In genomic region chr2:119326161-119327101, GRCm38 (mm10) we compare ENCODE assay signal across 9 mouse cellular contexts. TPM values are rescaled to one million over a fixed set of nuclear protein-coding genes. Genes with fewer than 3 reads are reported as not detected.
DNase-seq lines count a peak whose midpoint lies in the region; ATAC-seq lines count a peak whose summit lies in the region.
"Had no signal": no experiment of that assay in that cellular context is flagged by ENCODE, and none has a peak within 500 bp of the region (broad histone marks: within the 10 kb centered on the region; RNA-seq: fewer than 3 reads in every experiment).

No protein-coding gene starts in this region.

- under 1% methylated on average over 58 of the region's 61 CpGs for WGBS in heart, embryonic 10.5 days
- WGBS in forebrain, embryonic 16.5 days = under 1% methylated on average over 59 of the region's 61 CpGs
- WGBS in limb, embryonic 10.5 days = under 1% methylated on average over 61 of the region's 61 CpGs
- under 1% methylated on average over 58 of the region's 61 CpGs for WGBS in neural tube, embryonic 14.5 days

- peak overlapping the region; percentile 86 for H3K4me2 ChIP-seq in forebrain, embryonic 16.5 days (ENCODE audit: low read length)
- H3K4me2 ChIP-seq in neural tube, embryonic 14.5 days (ENCODE audit: low read depth, low read length) = peak overlapping the region; percentile 83

- H3K27ac ChIP-seq in heart, embryonic 10.5 days = peak overlapping the region; percentile 72
- H3K27ac ChIP-seq in forebrain, embryonic 16.5 days (ENCODE audit: low read length) = no peak overlapping the region
- peak overlapping the region; percentile 53 for H3K27ac ChIP-seq in limb, embryonic 10.5 days
- H3K27ac ChIP-seq in neural tube, embryonic 14.5 days (ENCODE audit: low read depth, low read length) = no peak overlapping the region
- H3K27ac ChIP-seq: macrophage had no signal

- H3K9ac ChIP-seq in forebrain, embryonic 16.5 days (replicated peaks; ENCODE audit: low read depth, low read length) = peak overlapping the region; percentile 47
- H3K9ac ChIP-seq in neural tube, embryonic 14.5 days (replicated peaks; ENCODE audit: low read depth, low read length) = peak overlapping the region; percentile 42

- H3K4me1 ChIP-seq in heart, embryonic 10.5 days = peaks cover 60% of the 10 kb centered on the region
- peaks cover 54% of the 10 kb centered on the region for H3K4me1 ChIP-seq in forebrain, embryonic 16.5 days (replicated peaks; ENCODE audit: control insufficient read depth, insufficient read depth, low read length)
- peaks cover 59% of the 10 kb centered on the region for H3K4me1 ChIP-seq in limb, embryonic 10.5 days
- peaks cover 46% of the 10 kb centered on the region for H3K4me1 ChIP-seq in neural tube, embryonic 14.5 days (ENCODE audit: control insufficient read depth, insufficient read depth, low read length)

- H3K27me3 ChIP-seq in heart, embryonic 10.5 days (ENCODE audit: insufficient read depth, poor library complexity, severe bottlenecking) = peaks cover 100% of the 10 kb centered on the region
- H3K27me3 ChIP-seq in forebrain, embryonic 16.5 days (replicated peaks; ENCODE audit: control insufficient read depth, insufficient read depth, low read length) = peaks cover 67% of the 10 kb centered on the region
- peaks cover 100% of the 10 kb centered on the region for H3K27me3 ChIP-seq in limb, embryonic 10.5 days (ENCODE audit: low read depth, poor library complexity, severe bottlenecking)
- H3K27me3 ChIP-seq in neural tube, embryonic 14.5 days (ENCODE audit: control insufficient read depth, insufficient read depth, low read length) = peaks cover 62% of the 10 kb centered on the region

- DNase-seq in heart, embryonic 10.5 days (ENCODE audit: low spot score) = no peak
- no peak for DNase-seq in heart, adult 18-20 months
- DNase-seq in MN1 (ENCODE audit: low spot score) = peak; percentile 33
- DNase-seq in limb, embryonic 10.5 days (ENCODE audit: low spot score) = peak; percentile 66
- no peak for DNase-seq in left cerebral cortex, adult 8-10 months (ENCODE audit: low spot score in 2 of 2)
- no peak for DNase-seq in layer of hippocampus, adult 8-10 months (ENCODE audit: low spot score in 2 of 2)

- H3K9me3 ChIP-seq in heart, embryonic 10.5 days = no peaks in the 10 kb centered on the region
- H3K9me3 ChIP-seq in forebrain, embryonic 16.5 days (ENCODE audit: control insufficient read depth, low read length) = no peaks in the 10 kb centered on the region
- no peaks in the 10 kb centered on the region for H3K9me3 ChIP-seq in limb, embryonic 10.5 days (replicated peaks)
- no peaks in the 10 kb centered on the region for H3K9me3 ChIP-seq in neural tube, embryonic 14.5 days (ENCODE audit: control insufficient read depth, low read length)

- ATAC-seq in forebrain, embryonic 16.5 days = 0 out of 2 replicates have a peak, but pooled peaks have one; percentile 29
- no peak for ATAC-seq in neural tube, embryonic 14.5 days (ENCODE audit: low read depth)

- H3K36me3 ChIP-seq in heart, embryonic 10.5 days = no peaks in the 10 kb centered on the region
- H3K36me3 ChIP-seq in forebrain, embryonic 16.5 days (ENCODE audit: control insufficient read depth, insufficient read depth) = no peaks in the 10 kb centered on the region
- H3K36me3 ChIP-seq in limb, embryonic 10.5 days = no peaks in the 10 kb centered on the region
- H3K36me3 ChIP-seq in neural tube, embryonic 14.5 days (ENCODE audit: control insufficient read depth, insufficient read depth, low read length) = no peaks in the 10 kb centered on the region

- H3K4me3 ChIP-seq in heart, embryonic 10.5 days = peak overlapping the region; percentile 73
- peak overlapping the region; percentile 50 for H3K4me3 ChIP-seq in forebrain, embryonic 16.5 days (replicated peaks; ENCODE audit: low read length)
- peak overlapping the region; percentile 59 for H3K4me3 ChIP-seq in limb, embryonic 10.5 days
- peak overlapping the region; percentile 42 for H3K4me3 ChIP-seq in neural tube, embryonic 14.5 days (ENCODE audit: low read depth, low read length)

RNA-seq across cellular contexts. Expression of gene Dll4, which starts 0.8 kb away (rescaled TPM):
- polyA plus RNA-seq in heart, embryonic 10.5 days (2016; fragmentation: Nextera tagmentation; extraction: Ambion mirVana) = 6.0 and 7.5 TPM in 2 replicates
- total RNA-seq in heart, adult 18-20 months (2021) = 10 to 100 TPM; 13.3 to 19.6 TPM
- polyA plus RNA-seq in forebrain, embryonic 16.5 days (2015; fragmentation: Nextera tagmentation; extraction: Ambion mirVana) = 4.8 and 5.5 TPM in 2 replicates
- polyA plus RNA-seq in limb, embryonic 10.5 days (2016; fragmentation: Nextera tagmentation; extraction: Ambion mirVana) = 5.3 and 6.0 TPM in 2 replicates
- polyA plus RNA-seq in neural tube, embryonic 14.5 days (2014; fragmentation: Nextera tagmentation; extraction: Ambion mirVana) = 2.1 and 2.7 TPM in 2 replicates
- 1 to 10 TPM; 2.0 to 3.9 (median 3.0) TPM for total RNA-seq in left cerebral cortex, adult 8-10 months (2022)
- 1 to 10 TPM; 2.1 to 3.7 (median 3.2) TPM for total RNA-seq in layer of hippocampus, adult 8-10 months (2022)
- polyA plus RNA-seq: macrophage had no signal

RNA-seq across cellular contexts. Expression of gene Chac1, which starts 24.6 kb away (rescaled TPM):
- 0.55 and 0.69 TPM in 2 replicates for polyA plus RNA-seq in heart, embryonic 10.5 days (2016; fragmentation: Nextera tagmentation; extraction: Ambion mirVana)
- total RNA-seq in heart, adult 18-20 months (2021) = 1 to 10 TPM; 4.0 to 7.0 TPM
- 4.6 and 11.3 TPM in 2 replicates for polyA plus RNA-seq in forebrain, embryonic 16.5 days (2015; fragmentation: Nextera tagmentation; extraction: Ambion mirVana)
- polyA plus RNA-seq in limb, embryonic 10.5 days (2016; fragmentation: Nextera tagmentation; extraction: Ambion mirVana) = 0.62 and 0.86 TPM in 2 replicates
- 6.5 and 11.2 TPM in 2 replicates for polyA plus RNA-seq in neural tube, embryonic 14.5 days (2014; fragmentation: Nextera tagmentation; extraction: Ambion mirVana)
- 10 to 100 TPM in 1 of 4 experiments, 1 to 10 TPM in 3; 6.9 to 10.9 (median 8.1) TPM for total RNA-seq in left cerebral cortex, adult 8-10 months (2022)
- 1 to 10 TPM; 5.1 to 6.4 (median 6.4) TPM for total RNA-seq in layer of hippocampus, adult 8-10 months (2022)

RNA-seq across cellular contexts. Expression of gene Vps18, which starts 37.9 kb away (rescaled TPM):
- polyA plus RNA-seq in heart, embryonic 10.5 days (2016; fragmentation: Nextera tagmentation; extraction: Ambion mirVana) = 17.4 and 18.6 TPM in 2 replicates
- total RNA-seq in heart, adult 18-20 months (2021) = 10 to 100 TPM; 13.2 to 13.5 TPM
- polyA plus RNA-seq in forebrain, embryonic 16.5 days (2015; fragmentation: Nextera tagmentation; extraction: Ambion mirVana) = 32.5 and 33.6 TPM in 2 replicates
- polyA plus RNA-seq in limb, embryonic 10.5 days (2016; fragmentation: Nextera tagmentation; extraction: Ambion mirVana) = 23.0 and 26.9 TPM in 2 replicates
- 14.8 and 19.7 TPM in 2 replicates for polyA plus RNA-seq in neural tube, embryonic 14.5 days (2014; fragmentation: Nextera tagmentation; extraction: Ambion mirVana)
- 10 to 100 TPM; 46.8 to 52.2 (median 49.4) TPM for total RNA-seq in left cerebral cortex, adult 8-10 months (2022)
- total RNA-seq in layer of hippocampus, adult 8-10 months (2022) = 10 to 100 TPM; 42.9 to 47.2 (median 45.5) TPM

RNA-seq across cellular contexts. Expression of gene Rhov, which starts 55.4 kb away (rescaled TPM):
- 0.39 TPM in 1 of 2 replicates, not detected in the other for polyA plus RNA-seq in heart, embryonic 10.5 days (2016; fragmentation: Nextera tagmentation; extraction: Ambion mirVana)
- total RNA-seq in heart, adult 18-20 months (2021) = not detected
- polyA plus RNA-seq in forebrain, embryonic 16.5 days (2015; fragmentation: Nextera tagmentation; extraction: Ambion mirVana) = 24.8 and 31.8 TPM in 2 replicates
- polyA plus RNA-seq in limb, embryonic 10.5 days (2016; fragmentation: Nextera tagmentation; extraction: Ambion mirVana) = 2.7 and 7.6 TPM in 2 replicates
- 24.6 and 31.9 TPM in 2 replicates for polyA plus RNA-seq in neural tube, embryonic 14.5 days (2014; fragmentation: Nextera tagmentation; extraction: Ambion mirVana)
- 10 to 100 TPM; 11.1 to 12.5 (median 11.7) TPM for total RNA-seq in left cerebral cortex, adult 8-10 months (2022)
- 1 to 10 TPM; 8.5 to 10.0 (median 9.7) TPM for total RNA-seq in layer of hippocampus, adult 8-10 months (2022)

Comparison
In these comparisons a context has a peak if more than half of its experiments do, and no peak if none do; other contexts are left out.
1. DNase-seq: peak in MN1 (single experiment) and limb, embryonic 10.5 days (single experiment); none in heart, embryonic 10.5 days (single experiment), heart, adult 18-20 months (0 of 2), left cerebral cortex, adult 8-10 months (0 of 2) and layer of hippocampus, adult 8-10 months (0 of 2).
2. H3K27ac ChIP-seq: peak in heart, embryonic 10.5 days (single experiment) and limb, embryonic 10.5 days (single experiment); none in forebrain, embryonic 16.5 days (single experiment) and neural tube, embryonic 14.5 days (single experiment).
3. Peak in every context shown above with its lines, with median percentiles within 50 percentile points of each other: H3K4me3 ChIP-seq.